Mouse (Mus musculus) liver (tissue): ENCODE measurements around the gene Pou1f1.
A peak's percentile ranks its signal among the peaks of the same experiment; 100 is the strongest.

Experiments used
- DNase-seq: peaks from one replicate; pipeline ENCODE4 v3.0.0-alpha.2; 2020; ENCODE audit warnings: mixed read lengths

Gene Pou1f1

GRCm38 (mm10) chr16:65520211-65520610, at the start of gene Pou1f1:
Pou1f1 (plus strand) TSS chr16:65520511.
- DNase-seq = no peak

DNA sequence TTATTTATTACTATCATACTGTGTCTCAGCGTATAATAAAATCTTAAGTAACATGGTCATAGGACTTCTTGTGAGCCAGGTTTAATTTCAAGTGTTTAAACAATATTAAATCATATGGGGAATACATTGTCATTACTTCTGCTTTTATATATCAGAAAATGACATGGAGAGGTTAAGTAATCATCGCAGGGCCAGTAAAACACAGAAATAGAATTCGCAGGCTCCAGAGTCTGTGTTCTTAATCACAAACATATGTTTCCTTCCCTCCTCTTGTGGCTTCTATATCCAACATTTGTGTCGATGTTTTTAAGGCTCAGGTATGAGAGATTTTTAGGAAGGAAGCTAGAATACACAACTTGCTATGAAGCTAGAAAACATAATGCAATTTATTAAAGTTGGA, 49.7 kb upstream of the Pou1f1 start:
- DNase-seq = no peak

GRCm38 (mm10) chr16:65472472-65473001, 47.8 kb upstream of the Pou1f1 start:
- no peak for DNase-seq

DNA sequence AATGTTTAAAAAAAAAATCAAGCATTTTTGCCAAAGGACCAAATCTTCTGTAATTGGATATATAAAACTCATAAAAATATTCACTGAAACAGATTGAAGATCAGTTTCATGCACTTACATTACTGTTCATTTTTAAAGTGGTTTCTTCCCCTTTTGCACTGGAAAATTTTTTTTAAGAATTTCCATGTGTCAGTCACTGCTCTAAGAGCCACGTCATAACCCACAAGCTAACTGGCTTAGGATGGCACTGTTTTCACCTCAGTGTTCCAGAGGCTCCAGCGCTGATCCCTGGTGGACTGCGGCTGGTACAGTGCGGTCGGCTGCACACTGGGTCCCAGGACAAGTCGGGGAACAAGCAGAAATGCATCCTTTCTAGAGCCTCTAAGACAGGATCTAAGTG, 34.6 kb upstream of the Pou1f1 start:
- no peak for DNase-seq

DNA sequence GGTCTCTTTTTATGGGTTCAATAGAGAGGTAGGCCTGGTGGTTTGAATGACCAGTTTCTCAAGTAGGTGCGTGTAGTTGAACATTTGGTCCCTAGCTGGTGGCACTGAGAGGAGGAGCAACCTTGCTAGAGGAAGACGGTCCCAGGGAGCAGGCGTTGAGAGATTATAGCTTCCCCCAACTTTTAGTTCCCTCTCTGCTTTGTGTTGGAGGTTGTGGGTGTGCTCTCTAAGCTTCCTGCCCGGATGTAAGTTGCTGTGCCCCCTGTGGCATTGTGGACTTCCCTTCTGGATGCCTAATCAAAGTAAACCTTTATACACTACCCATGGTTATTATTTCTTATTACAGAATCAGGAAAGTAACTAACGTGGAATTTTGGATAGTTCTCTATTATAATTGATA, 24.3 kb upstream of the Pou1f1 start:
- no peak for DNase-seq

- DNase-seq = peak; percentile 4
Observed at GRCm38 (mm10) chr16:65497049-65497448, 23.3 kb upstream of the Pou1f1 start.

- DNase-seq = no peak
Observed at GRCm38 (mm10) chr16:65514223-65514622, 6.1 kb upstream of the Pou1f1 start.

- no peak for DNase-seq
Observed at GRCm38 (mm10) chr16:65526004-65526403, 5.7 kb downstream of the Pou1f1 start.

- DNase-seq = no peak
Observed at GRCm38 (mm10) chr16:65526695-65527094, 6.4 kb downstream of the Pou1f1 start.

GRCm38 (mm10) chr16:65529589-65529988, 9.3 kb downstream of the Pou1f1 start:
- DNase-seq = no peak

DNA sequence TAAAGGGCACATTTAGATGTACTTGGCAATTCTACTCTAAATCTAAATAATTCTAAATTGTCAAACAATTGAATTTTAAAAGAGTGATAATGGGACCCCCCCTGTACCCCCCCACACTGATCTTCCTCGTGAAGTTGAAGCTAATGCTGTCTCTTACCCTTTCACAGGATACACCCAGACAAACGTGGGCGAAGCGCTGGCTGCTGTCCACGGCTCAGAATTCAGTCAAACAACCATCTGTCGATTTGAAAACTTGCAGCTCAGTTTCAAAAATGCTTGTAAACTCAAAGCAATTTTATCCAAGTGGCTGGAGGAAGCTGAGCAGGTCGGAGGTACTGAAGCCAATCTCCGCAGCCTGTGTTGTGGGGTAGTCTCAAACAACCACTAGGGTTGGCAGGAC, 11.4 kb downstream of the Pou1f1 start:
- DNase-seq = no peak

DNA sequence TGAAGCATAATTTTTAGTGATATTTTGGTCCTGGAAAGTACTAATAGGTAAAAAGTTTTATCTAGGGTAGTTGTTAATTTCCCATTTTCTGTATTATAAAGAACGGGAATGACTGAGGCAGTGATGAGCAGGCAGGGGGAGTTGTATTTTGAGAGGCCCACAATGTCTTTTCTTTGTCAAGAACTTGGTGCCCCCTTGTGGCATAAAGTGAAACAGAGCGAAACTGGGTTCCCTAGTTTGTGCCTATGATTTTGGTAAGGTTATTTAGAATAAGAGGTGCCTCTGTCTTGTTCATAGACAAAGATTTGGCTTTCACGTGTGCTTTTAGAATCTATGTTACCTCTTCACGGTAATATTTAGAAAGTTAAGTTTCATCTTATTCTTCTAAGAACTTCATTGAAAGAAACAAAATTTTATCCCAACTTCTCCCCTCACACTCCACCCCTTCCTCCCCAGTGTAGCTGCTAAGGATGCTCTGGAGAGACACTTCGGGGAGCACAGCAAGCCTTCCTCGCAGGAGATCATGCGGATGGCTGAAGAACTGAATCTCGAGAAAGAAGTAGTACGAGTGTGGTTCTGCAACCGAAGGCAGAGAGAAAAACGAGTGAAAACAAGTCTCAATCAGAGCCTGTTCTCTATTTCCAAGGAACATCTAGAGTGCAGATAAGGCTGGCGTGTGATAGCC, 13.1 kb downstream of the Pou1f1 start:
- DNase-seq = peak; percentile 23

DNA sequence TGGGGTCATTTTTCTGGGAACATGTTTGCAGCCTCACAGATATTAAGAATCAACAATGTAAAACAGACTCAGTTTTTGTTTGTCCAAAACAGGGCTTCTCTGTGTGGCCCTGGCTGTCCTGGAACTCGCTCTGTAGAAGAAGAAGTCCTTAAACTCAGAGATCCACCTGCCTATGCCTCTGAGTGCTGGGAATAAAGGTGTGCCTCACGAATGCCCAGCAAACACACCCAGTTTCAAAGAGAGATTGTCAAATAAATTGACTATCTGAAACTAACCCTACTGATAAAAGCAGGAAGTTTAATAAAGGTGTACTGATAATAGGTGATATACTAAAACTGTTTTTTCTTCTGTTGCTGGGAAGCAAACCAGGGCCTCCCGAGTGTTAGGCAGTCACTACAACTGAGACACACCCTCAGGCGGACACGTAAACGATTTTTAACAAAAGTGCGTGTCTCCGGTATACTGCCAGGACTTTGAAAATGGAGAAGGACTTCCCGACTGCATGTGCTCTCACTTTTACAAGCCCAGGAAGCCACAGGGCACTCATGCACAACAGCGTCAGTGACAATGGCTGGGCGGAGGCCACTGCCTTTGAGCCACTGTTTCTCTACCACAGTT, 23.5 kb downstream of the Pou1f1 start:
- DNase-seq = no peak

DNA sequence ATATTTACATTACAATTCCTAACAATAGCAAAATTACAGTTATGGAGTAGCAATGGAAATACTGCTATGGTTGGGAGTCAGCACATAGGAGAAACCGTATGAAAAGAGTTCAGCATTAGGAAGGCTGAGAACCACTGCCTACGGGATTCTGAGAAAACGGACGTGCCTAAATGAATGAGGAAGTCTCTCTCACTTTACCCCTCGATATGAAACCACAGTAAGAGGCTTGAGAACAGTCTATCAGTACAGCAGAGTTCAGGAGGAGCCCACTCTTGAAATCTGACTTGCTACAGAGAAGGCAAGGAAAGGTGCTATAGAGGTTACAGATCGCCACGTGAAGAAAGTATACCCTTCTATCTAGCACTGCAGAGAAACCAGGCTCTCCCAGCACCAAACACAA, 28.6 kb downstream of the Pou1f1 start:
- no peak for DNase-seq

- no peak for DNase-seq
Observed at GRCm38 (mm10) chr16:65550814-65551213, 30.5 kb downstream of the Pou1f1 start.

- no peak for DNase-seq
Observed at GRCm38 (mm10) chr16:65554267-65554666, 34.0 kb downstream of the Pou1f1 start.

DNA sequence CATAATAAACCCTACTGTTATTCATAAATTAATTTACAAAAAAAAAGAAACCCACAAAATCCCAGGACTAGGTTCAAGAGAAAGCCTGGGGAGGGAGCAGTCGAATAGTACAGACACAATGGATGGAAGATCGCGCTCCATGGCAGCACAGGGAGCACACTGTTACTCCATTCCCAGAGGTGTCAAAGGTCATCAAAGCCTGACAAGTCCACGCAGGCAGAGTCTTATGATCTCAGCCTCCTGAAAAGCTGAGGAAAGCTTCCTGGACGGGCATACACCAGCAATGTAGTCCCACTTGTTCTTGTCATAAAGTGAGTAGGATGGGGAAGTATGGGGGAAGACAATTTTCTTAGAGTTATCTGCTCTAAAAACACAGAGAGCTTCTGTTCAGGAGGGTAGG, 37.1 kb downstream of the Pou1f1 start:
- DNase-seq = no peak

- DNase-seq = no peak
Observed at GRCm38 (mm10) chr16:65559591-65559990, 39.3 kb downstream of the Pou1f1 start.

GRCm38 (mm10) chr16:65560996-65561962, 41.0 kb downstream of the Pou1f1 start:
- no peak for DNase-seq

- DNase-seq = peak; percentile 85
Observed at GRCm38 (mm10) chr16:65561963-65562863, 41.9 kb downstream of the Pou1f1 start, which contains the start of gene Chmp2b. Chmp2b (minus strand) TSS chr16:65562726.

DNA sequence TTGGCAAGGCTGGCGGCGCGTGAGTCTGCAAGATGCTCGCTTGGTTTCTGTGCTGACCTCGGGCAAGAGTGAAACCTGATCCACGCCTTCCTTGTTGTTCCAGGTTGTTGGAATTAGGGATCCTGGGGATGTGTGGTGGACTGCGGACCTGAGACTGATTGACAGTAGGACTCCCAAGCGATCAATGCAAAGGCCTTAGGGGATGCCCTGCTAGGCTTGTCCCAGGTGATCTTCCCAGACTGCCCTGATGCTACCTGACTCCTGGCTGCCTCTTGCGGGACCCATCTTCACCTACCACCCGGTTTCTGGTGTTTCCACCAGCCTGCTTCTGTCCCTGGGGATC, 42.5 kb downstream of the Pou1f1 start:
- no peak for DNase-seq

GRCm38 (mm10) chr16:65564306-65564705, 44.0 kb downstream of the Pou1f1 start:
- no peak for DNase-seq
